Mouse (Mus musculus): ENCODE measurements around the gene Smurf2.

Smurf2 gene

DNA sequence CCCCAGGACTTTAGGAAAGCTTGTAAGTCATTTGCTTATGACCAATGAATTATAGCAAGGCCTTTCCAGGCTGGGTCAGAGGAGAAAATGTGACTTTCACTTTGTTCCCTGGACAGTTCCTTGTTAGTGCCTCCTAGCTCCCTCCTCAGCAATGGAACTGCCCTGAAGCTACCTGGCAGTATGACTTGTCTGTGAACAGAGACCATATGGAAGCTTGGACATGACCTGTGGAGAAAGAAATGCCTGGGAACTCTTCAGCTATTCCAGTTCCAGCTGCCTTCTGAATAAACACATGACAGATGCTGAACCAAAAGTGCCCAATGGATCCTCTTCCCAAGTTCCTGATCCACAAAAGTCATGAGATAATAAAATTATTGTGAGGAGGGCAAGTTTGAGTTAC is 12.5 kb downstream of the Smurf2 start:
- DNase-seq (ENCODE audit: low read depth in 1 of 2, low spot score in 2 of 2), result no peak

DNA sequence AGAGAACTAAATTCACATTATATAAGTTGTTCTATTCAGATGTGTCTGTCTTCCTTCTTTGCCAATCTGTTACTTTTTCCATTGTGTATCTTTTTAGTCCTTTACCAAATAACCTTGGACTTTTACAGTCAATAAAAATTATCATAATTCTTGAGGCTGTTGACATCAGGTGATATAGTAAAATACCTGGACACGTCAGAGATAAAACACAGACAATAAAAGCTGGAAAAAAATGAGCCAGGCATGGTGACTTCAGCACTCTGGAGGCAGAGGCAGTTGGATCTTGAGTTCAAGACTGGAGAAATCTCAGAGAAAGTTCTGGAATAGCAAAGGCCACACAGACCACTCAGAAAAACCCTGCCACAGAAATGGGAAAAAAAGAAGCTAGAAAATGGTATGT is 13.3 kb downstream of the Smurf2 start:
- no peak for DNase-seq (ENCODE audit: low read depth in 1 of 2, low spot score in 2 of 2)

DNA sequence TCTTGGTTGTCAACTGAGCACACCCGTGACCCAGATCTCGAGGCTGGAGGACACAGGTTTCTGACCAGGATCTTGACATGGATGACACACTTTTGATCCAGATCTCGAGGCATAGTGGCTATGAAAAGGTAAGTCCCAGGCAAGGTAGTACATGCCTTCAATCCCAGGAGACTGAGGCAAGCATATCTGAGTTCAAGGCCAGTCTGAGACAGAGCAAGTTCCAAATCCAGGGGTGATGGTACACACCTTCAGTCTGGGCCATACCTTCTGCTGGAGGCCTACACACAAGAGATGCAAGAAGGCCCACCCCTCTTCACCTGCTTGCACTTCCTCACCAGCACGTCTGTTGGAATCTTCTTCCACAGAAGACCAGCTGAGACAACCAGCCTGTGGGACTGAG is 14.8 kb downstream of the Smurf2 start:
- DNase-seq (ENCODE audit: low read depth in 1 of 2, low spot score in 2 of 2), result no peak

DNA sequence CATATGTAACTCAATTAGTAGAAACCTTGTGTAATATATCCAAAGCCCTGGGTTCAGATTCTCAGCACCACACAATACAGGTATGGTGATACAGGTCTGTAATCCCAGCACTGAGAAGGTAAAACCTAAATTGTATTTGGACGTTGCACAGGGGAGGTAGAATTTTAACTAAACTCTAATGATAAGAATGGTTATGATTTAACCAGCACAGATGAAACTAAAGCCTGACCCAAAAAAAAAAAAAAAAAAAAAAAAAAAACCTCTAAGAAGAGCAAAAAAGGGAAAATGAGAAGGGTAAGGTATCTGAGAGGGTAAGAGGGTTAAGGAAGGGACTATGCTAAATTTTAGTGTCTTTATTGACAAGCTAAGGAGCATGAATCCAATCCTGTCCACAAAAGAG is 20.7 kb downstream of the Smurf2 start:
- DNase-seq (ENCODE audit: low read depth in 1 of 2, low spot score in 2 of 2), result no peak

- no peak for DNase-seq (ENCODE audit: low read depth in 1 of 2, low spot score in 2 of 2)
Observed at GRCm38 (mm10) chr11:106896561-106897168, 23.9 kb downstream of the Smurf2 start.

- no peak for DNase-seq (ENCODE audit: low read depth in 1 of 2, low spot score in 2 of 2)
Observed at GRCm38 (mm10) chr11:106883656-106884055, 36.9 kb downstream of the Smurf2 start.

DNA sequence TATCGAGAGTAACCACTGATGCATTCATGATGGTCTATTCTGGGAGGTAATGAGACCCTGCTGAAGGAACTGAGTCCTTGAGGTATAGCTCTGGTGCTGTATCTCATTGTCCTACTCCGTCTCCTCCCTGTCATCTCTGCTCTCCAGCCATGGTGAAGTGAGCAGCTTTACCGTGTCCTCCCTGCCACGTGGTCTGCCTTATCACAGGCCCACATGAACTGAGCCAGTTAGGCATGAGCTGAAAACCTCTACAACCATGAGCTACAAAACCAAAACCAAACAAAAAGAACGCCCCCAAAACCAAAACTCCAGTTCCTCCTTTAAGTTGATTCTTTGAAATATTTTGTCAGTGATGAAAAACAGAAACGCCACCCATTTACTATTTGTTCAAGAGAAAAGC is 47.9 kb downstream of the Smurf2 start:
- DNase-seq (ENCODE audit: low read depth in 1 of 2, low spot score in 2 of 2), result no peak

GRCm38 (mm10) chr11:106851438-106851837 is 69.1 kb downstream of the Smurf2 start:
- DNase-seq (ENCODE audit: low read depth in 1 of 2, low spot score in 2 of 2), result no peak

DNA sequence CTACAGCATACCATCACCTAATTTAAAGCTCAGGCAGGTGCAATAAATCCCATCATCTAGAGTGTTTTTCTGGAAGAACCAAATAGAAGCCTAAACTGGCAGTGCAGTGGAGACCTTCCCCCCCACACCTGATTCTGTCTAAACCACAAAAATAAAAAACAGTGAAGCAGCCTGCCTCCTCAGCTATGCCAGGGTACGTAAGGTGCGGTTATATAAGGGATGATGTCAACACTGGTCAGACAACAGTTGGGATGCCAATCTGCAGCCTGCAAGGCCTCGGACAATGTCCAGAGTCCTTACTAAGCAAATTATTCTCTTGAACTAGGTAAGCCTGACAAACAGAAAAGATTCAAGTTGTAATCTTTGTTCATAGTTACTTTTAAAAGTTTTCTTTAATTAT is 78.5 kb downstream of the Smurf2 start:
- DNase-seq (ENCODE audit: low read depth in 1 of 2, low spot score in 2 of 2), result no peak

GRCm38 (mm10) chr11:106828079-106828478 is 92.4 kb downstream of the Smurf2 start:
- DNase-seq (ENCODE audit: low read depth in 1 of 2, low spot score in 2 of 2), result no peak

- DNase-seq (ENCODE audit: low read depth in 1 of 2, low spot score in 2 of 2), result no peak
Observed at GRCm38 (mm10) chr11:106824403-106824802, 96.1 kb downstream of the Smurf2 start.

GRCm38 (mm10) chr11:106823741-106824140 is 96.8 kb downstream of the Smurf2 start:
- DNase-seq (ENCODE audit: low read depth in 1 of 2, low spot score in 2 of 2), result no peak

DNA sequence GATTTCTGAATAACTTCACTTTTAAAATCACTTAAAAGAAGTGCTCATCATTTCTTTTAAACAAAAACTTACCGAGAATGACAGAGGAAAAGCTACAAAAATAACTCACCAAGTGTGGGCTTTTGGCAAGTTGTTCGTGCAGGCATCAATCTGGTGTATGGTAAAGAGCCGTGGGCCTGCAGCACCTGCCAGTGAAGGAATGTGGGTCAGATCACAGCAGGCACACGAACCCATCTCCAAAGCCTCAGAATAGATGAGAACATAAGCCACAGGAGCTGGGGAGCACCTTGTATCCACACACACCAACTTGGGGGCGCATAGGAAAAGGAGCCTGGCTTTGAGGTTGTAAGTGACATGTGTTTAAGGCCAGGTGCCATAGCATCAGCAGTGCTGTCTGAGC is 97.6 kb downstream of the Smurf2 start:
- DNase-seq (ENCODE audit: low read depth in 1 of 2, low spot score in 2 of 2), result no peak

DNA sequence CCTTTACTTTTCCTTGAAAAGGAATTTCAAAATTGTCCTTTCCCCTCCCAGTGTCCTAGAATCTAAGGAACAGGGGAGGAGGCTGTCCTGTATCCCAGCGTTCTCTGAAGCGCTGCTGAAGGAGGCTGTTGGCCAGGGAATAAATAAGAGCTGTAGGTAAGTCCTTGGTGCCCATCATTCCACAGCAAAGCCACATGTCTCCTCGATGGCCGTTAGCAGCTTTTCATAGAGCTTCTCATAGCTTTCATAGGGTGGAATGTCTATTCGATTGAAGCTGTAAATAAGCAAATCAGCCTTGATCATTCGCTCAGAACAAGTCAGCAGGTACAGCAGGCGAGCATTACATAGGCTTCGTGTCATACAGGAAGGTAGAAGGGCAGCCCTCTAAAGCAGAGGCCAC is 98.0 kb downstream of the Smurf2 start:
- no peak for DNase-seq (ENCODE audit: low read depth in 1 of 2, low spot score in 2 of 2)

DNA sequence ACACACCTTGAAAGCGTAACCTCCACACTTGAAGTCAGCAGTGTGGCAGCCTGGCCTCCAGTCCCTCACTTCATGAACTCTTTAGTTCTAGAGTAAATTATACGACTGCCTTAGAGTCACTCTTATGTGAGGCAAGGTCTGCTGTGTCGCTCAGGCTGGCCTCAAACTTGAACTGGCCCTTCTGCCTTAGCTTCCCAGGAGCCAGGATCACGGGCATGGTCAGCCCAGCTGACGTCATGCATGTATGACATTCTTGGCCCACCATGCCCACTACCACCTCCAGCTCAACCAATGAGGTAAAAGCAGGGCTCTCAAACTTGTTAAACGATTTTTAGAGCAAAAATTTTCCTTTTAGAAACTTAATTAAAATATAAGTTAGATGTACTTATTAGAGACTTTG is 99.1 kb downstream of the Smurf2 start:
- DNase-seq (ENCODE audit: low read depth in 1 of 2, low spot score in 2 of 2), result no peak

DNA sequence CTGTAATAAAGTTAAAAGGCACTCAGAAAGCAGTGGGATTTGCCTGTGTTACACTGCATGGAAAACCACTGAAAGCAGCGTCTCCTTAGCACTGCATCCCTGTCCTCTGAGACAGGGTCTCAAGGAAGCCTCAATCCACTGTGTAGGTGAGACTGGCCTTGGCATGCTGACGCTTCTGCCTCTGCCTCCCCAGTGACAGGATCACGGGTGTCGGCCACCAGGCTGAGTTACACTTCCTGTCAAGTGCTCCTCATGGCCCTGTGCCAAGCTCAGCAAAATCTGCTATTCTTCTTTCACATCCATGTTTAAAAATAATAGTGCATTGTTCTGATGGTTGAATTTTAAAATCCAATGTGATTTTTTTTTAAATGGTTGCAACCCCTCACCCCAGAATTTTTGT is 99.5 kb downstream of the Smurf2 start:
- DNase-seq (ENCODE audit: low read depth in 1 of 2, low spot score in 2 of 2), result peak; percentile 22 to 48

- no peak for DNase-seq (ENCODE audit: low read depth in 1 of 2, low spot score in 2 of 2)
Observed at GRCm38 (mm10) chr11:106820252-106820651, 100.3 kb downstream of the Smurf2 start.

GRCm38 (mm10) chr11:106819595-106819994 is 100.9 kb downstream of the Smurf2 start:
- peak in 1 of 2 experiments; percentile 3 for DNase-seq (ENCODE audit: low read depth in 1 of 2, low spot score in 2 of 2)

DNA sequence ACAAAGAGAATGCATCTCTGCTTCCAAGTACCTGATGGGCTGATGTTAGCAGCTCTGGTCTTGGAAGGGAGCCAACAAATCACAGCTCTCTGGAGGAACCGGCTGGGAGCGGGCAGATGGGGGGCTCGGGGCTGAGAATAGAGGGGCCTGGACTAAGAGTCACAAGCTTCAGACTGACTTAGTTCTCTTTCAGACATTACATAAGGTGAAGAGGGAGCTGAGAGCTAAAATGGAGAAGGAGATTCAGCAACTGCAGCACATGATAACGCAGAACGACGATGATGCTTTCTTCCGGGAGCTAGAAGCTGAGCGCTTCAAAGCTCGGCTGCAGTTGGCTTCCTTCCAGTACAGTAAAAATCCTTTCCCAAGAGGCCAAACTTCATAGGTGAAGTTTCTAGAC is 102.2 kb downstream of the Smurf2 start:
- DNase-seq (ENCODE audit: low read depth in 1 of 2, low spot score in 2 of 2), result no peak

GRCm38 (mm10) chr11:106817808-106818207 is 102.7 kb downstream of the Smurf2 start:
- DNase-seq (ENCODE audit: low read depth in 1 of 2, low spot score in 2 of 2), result no peak

- no peak for DNase-seq (ENCODE audit: low read depth in 1 of 2, low spot score in 2 of 2)
Observed at GRCm38 (mm10) chr11:106817156-106817555, 103.4 kb downstream of the Smurf2 start.

DNA sequence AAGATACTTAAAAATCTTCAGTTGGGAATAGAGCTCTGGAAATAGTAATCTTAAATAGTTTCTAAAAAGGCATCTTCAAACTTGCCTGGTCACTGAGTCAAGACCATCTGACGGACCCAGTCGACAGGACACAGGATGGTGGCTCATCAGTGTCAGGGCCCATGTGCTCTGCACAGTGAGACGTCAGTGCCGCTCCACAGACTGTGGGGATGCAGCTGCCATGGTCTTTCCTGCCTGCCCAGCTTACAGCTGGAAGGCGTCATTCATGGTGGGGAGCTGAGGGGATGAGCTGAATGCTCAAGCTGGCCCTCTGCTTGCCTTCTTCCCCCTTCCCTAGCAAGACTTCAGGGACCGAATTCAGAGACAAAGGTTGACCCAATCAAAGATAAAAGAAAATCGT is 104.2 kb downstream of the Smurf2 start:
- DNase-seq (ENCODE audit: low read depth in 1 of 2, low spot score in 2 of 2), result no peak

- no peak for DNase-seq (ENCODE audit: low read depth in 1 of 2, low spot score in 2 of 2)
Observed at GRCm38 (mm10) chr11:106815761-106816160, 104.8 kb downstream of the Smurf2 start.

GRCm38 (mm10) chr11:106815331-106815730 is 105.2 kb downstream of the Smurf2 start:
- no peak for DNase-seq (ENCODE audit: low read depth in 1 of 2, low spot score in 2 of 2)
